Mouse (Mus musculus) heart, postnatal 0 days (tissue): ENCODE data around the gene Slc6a17. TPM values are rescaled to one million over a fixed set of nuclear protein-coding genes. Genes with fewer than 3 reads are reported as not detected.
A peak's percentile ranks its signal among the peaks of the same experiment; 100 is the strongest.

ENCODE experiments used
- ATAC-seq: fragments of 200-750 bp; cut with Nextera tagmentation; 2 replicates; pipeline ENCODE4 v1.8.0; 2017; ENCODE audit warnings: low read depth, moderate number of reproducible peaks, moderate library complexity; ENCODE audit not compliant: insufficient read depth
- DNase-seq: peaks from one replicate; pipeline ENCODE4 v3.0.0-alpha.2; 2016; ENCODE audit warnings: low spot score
- H3K27ac ChIP-seq: fragments of 300-500 bp; sonication (generic); 2 replicates; pipeline ENCODE4 v1.5.1; 2014; ENCODE audit warnings: low read depth, mild to moderate bottlenecking
- H3K27me3 ChIP-seq: fragments of 300-500 bp; sonication (generic); 2 replicates; pipeline ENCODE4 v1.6.1; 2014; ENCODE audit warnings: low read length, mixed read lengths; ENCODE audit not compliant: control insufficient read depth, insufficient read depth
- H3K36me3 ChIP-seq: fragments of 300-500 bp; sonication (generic); replicated peaks from 2 replicates; pipeline ENCODE4 v1.6.1; 2014; ENCODE audit warnings: low read length, mixed read lengths; ENCODE audit not compliant: control insufficient read depth, insufficient read depth
- H3K4me1 ChIP-seq: fragments of 300-500 bp; sonication (generic); 2 replicates; pipeline ENCODE4 v1.6.1; 2014; ENCODE audit warnings: antibody characterized with exemption; ENCODE audit not compliant: control insufficient read depth, insufficient read depth
- H3K4me2 ChIP-seq: fragments of 300-500 bp; sonication (generic); 2 replicates; pipeline ENCODE4 v1.6.1; 2014; ENCODE audit warnings: low read depth, mild to moderate bottlenecking, low read length, moderate library complexity
- H3K4me3 ChIP-seq: fragments of 300-500 bp; sonication (generic); 2 replicates; pipeline ENCODE4 v1.5.1; 2014; ENCODE audit warnings: low read depth, low read length
- H3K9ac ChIP-seq: fragments of 300-500 bp; sonication (generic); replicated peaks from 2 replicates; pipeline ENCODE4 v1.6.1; 2014; ENCODE audit warnings: low read depth, low read length, mixed read lengths
- H3K9me3 ChIP-seq: fragments of 300-500 bp; sonication (generic); replicated peaks from 2 replicates; pipeline ENCODE4 v1.6.1; 2016; ENCODE audit warnings: low read length; ENCODE audit not compliant: control insufficient read depth
- CTCF ChIP-seq: IDR thresholded peaks from 2 replicates; pipeline ENCODE4 v1.5.1; 2016; ENCODE audit warnings: antibody characterized with exemption, control low read depth, low read depth
- EP300 ChIP-seq: IDR thresholded peaks from 2 replicates; pipeline ENCODE4 v1.6.1; 2016; ENCODE audit warnings: antibody characterized with exemption, low read depth
- WGBS: fragments of 180-500 bp; shearing (Covaris S2); extraction: QIAGEN DNeasy Blood & Tissue Kit; methylation state at CpG from one replicate; pipeline ENCODE4 v1.1.7; 2014; 5-methylcytosine and 5-hydroxymethylcytosine counted together
- polyA plus RNA-seq: library from polyadenylated mRNA; unstranded; fragments of >200 nt; fragmentation: Nextera tagmentation; extraction: Ambion mirVana; gene quantifications from 2 replicates; pipeline ENCODE4 v1.2.1, GENCODE M21; 2015
- total RNA-seq: library from RNA; depleted of rRNA; stranded (reverse); fragments of >200 nt; gene quantifications from 2 replicates; pipeline ENCODE4 v1.2.3, GENCODE M21; 2014; ENCODE audit warnings: low replicate concordance

Slc6a17 gene
- total and polyA plus RNA-seq, 2 experiments from 2014 or later, result 3.1 to 9.7 TPM

DNA sequence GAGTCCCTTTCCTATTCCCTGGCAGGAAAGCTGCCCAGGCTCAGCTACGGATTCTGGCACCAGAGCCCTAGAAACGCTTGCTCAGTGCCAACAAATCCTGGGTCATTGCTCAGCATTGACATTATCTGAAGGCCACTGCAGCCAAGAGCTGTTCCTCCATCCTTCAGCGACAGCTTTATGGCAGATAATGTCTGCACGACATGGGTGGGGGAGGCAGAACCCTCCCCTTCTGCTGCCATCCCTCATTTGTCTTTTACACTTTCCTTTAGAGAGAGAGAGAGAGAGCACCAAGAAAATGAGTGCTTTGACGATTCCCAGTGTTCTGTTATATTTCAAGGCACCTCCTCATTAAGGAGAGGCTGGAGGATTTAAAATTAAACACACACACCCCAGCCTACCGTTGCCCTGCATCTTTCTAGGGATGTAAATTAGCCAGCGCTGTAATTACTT, 16.1 kb downstream of the Slc6a17 start:
- TF ChIP-seq EP300 (no peak), CTCF (no peak)
- Histone ChIP-seq H3K9ac (no peak overlapping the region), H3K36me3 (peaks cover 18% of the 10 kb centered on the region; the same call in 1 of the 2 replicates), H3K9me3 (peaks cover 25% of the 10 kb centered on the region), H3K27ac (peak overlapping the region; percentile 55), H3K4me2 (no peak overlapping the region), H3K4me1 (peaks cover 22% of the 10 kb centered on the region), H3K27me3 (no peaks in the 10 kb centered on the region), H3K4me3 (no peak overlapping the region)
- ATAC-seq, result peak; percentile 66
- peak; percentile 51 for DNase-seq
- 29% methylated on average over 7 of the region's 7 CpGs for WGBS

DNA sequence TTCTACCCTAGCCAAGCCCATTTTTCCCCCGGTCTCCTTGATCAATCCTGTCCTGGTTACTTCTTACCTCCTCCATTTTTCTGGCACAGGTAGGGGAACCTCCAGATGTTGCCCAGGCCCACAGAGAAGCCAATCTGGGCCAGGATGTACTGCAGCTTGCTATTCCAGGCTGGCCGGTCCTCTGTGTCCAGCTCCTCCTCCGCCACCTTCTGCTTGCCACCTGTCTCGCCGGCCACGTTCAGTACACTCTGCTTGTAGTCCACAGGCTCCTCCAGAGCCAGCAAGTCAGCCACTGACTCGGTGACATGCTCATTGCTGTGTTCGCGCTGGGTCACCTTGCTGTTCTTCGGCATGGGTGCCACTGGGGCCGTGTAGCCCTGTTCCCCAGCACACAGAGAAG, 17.5 kb downstream of the Slc6a17 start:
- peaks cover 9% of the 10 kb centered on the region for H3K4me1 ChIP-seq
- 91% methylated on average over 11 of the region's 11 CpGs for WGBS
- ATAC-seq (no peak; the same call in 1 of the 2 replicates), DNase-seq (no peak)
- no peak overlapping the region for H3K4me2 ChIP-seq
- H3K27me3 ChIP-seq, result no peaks in the 10 kb centered on the region
- no peak overlapping the region for H3K4me3 ChIP-seq
- no peak overlapping the region for H3K9ac ChIP-seq
- H3K27ac ChIP-seq, result no peak overlapping the region
- H3K36me3 ChIP-seq, result peaks cover 18% of the 10 kb centered on the region; the same call in 1 of the 2 replicates
- TF ChIP-seq CTCF (no peak), EP300 (no peak)
- H3K9me3 ChIP-seq, result peaks cover 25% of the 10 kb centered on the region

GRCm38 (mm10) chr3:107496086-107496850, 21.6 kb downstream of the Slc6a17 start:
- WGBS, result 70% methylated on average over 13 of the region's 13 CpGs

GRCm38 (mm10) chr3:107495524-107495923, 22.3 kb downstream of the Slc6a17 start:
- Histone ChIP-seq H3K27ac (no peak overlapping the region), H3K9me3 (peaks cover 20% of the 10 kb centered on the region), H3K36me3 (peaks cover 15% of the 10 kb centered on the region; the same call in 1 of the 2 replicates), H3K4me1 (peaks cover 5% of the 10 kb centered on the region; the same call in 1 of the 2 replicates), H3K4me2 (no peak overlapping the region), H3K27me3 (no peaks in the 10 kb centered on the region), H3K4me3 (no peak overlapping the region), H3K9ac (no peak overlapping the region)
- no peak for DNase-seq
- TF ChIP-seq CTCF (no peak), EP300 (no peak)
- WGBS, result 92% methylated on average over 6 of the region's 6 CpGs
- no peak for ATAC-seq

More at GRCm38 (mm10) chr3:107496086-107496850, 21.6 kb downstream of the Slc6a17 start:
- Histone ChIP-seq H3K27ac (no peak overlapping the region), H3K27me3 (no peaks in the 10 kb centered on the region), H3K9me3 (peaks cover 25% of the 10 kb centered on the region), H3K4me2 (no peak overlapping the region), H3K36me3 (peaks cover 18% of the 10 kb centered on the region; the same call in 1 of the 2 replicates), H3K9ac (no peak overlapping the region), H3K4me1 (peaks cover 3% of the 10 kb centered on the region; the same call in 1 of the 2 replicates), H3K4me3 (no peak overlapping the region)
- TF ChIP-seq CTCF (no peak), EP300 (no peak)
- ATAC-seq (no peak), DNase-seq (no peak)

GRCm38 (mm10) chr3:107491459-107491858, 26.4 kb downstream of the Slc6a17 start:
- no peaks in the 10 kb centered on the region for H3K36me3 ChIP-seq
- H3K4me1 ChIP-seq, result peaks cover 5% of the 10 kb centered on the region; the same call in 1 of the 2 replicates
- H3K9me3 ChIP-seq, result no peaks in the 10 kb centered on the region
- no peaks in the 10 kb centered on the region for H3K27me3 ChIP-seq
- WGBS, result 14% methylated on average over 6 of the region's 6 CpGs
- H3K4me2 ChIP-seq, result no peak overlapping the region
- H3K9ac ChIP-seq, result no peak overlapping the region
- ATAC-seq (peak; percentile 78), DNase-seq (peak; percentile 49)
- H3K4me3 ChIP-seq, result no peak overlapping the region
- TF ChIP-seq EP300 (no peak), CTCF (no peak)
- no peak overlapping the region for H3K27ac ChIP-seq
